Mouse (Mus musculus): ENCODE data around the gene Ly6g5b. TPM values are rescaled to one million over a fixed set of nuclear protein-coding genes. Genes with fewer than 3 reads are reported as not detected.

Ly6g5b gene
- total and polyA plus RNA-seq, 3 experiments: 0.10 to 0.82 TPM; not detected in 1

DNA sequence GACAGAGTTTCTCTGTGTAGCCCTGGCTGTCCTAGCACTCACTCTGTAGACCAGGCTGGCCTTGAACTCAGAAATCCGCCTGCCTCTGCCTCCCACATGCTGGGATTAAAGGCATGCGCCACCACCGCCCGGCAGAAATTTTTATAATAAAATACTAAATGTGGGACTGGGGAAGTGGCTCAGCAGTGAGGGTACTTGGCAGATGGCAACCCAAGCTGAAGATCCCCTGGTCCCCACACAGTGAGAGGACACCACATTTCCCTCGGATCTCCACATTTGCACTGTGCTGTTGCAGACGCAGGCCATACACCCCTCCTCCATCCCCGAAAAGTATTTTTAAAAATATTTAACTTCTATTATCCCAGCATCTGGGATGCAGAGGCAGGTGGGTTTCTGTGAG lies 18.3 kb upstream of the Ly6g5b start:
- H3K4me3 ChIP-seq (ENCODE audit: low read depth, low read length): no peak overlapping the region; the same call in 1 of the 2 replicates
- no peaks in the 10 kb centered on the region for H3K27me3 ChIP-seq (ENCODE audit: insufficient read depth, low read length)
- H3K4me1 ChIP-seq (ENCODE audit: insufficient read depth, low read depth, low read length): peaks cover 42% of the 10 kb centered on the region
- TF ChIP-seq TAL1 (conservative IDR thresholded peaks at IDR 0.05; ENCODE audit: low read depth, low read length) (no peak), CTCF (IDR thresholded peaks at IDR 0.05; ENCODE audit: low read depth, low read length) (no peak), GATA1 (IDR thresholded peaks at IDR 0.05; ENCODE audit: borderline replicate concordance, low read length) (no peak), POLR2AphosphoS5 (IDR thresholded peaks at IDR 0.05; ENCODE audit: insufficient replicate concordance, low read depth, low read length) (no peak), GATA2 (IDR thresholded peaks at IDR 0.05; ENCODE audit: borderline replicate concordance, low read depth, low read length) (no peak)
- H3K9me3 ChIP-seq (replicated peaks): no peaks in the 10 kb centered on the region
- H3K36me3 ChIP-seq (replicated peaks): peaks cover 55% of the 10 kb centered on the region
- DNase-seq (ENCODE audit: low spot score): no peak
- ATAC-seq (ENCODE audit: extremely low read depth, insufficient number of reproducible peaks, low FRiP score, poor library complexity, severe bottlenecking): no peak

DNA sequence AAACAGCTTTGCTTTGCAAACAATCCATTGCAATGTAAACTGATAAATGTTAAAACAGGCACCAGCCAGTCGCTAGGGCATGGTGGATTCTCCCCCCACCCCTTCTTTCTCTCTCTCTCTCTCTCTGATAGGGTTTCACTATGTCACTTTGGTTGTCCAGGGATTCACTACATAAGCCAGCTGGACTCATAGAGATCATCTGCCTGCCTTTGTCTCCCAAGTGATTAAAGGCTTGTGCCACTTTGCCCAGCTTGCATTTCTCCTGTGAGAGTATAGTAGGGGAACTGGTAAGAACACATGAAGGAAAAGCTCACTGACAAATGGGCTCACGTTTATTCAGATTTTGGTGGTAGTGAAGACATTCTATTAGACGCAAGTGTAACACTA lies 16.9 kb upstream of the Ly6g5b start:
- TF ChIP-seq TAL1 (conservative IDR thresholded peaks at IDR 0.05; ENCODE audit: low read depth, low read length) (no peak), GATA1 (IDR thresholded peaks at IDR 0.05; ENCODE audit: borderline replicate concordance, low read length) (no peak), POLR2AphosphoS5 (IDR thresholded peaks at IDR 0.05; ENCODE audit: insufficient replicate concordance, low read depth, low read length) (no peak), GATA2 (IDR thresholded peaks at IDR 0.05; ENCODE audit: borderline replicate concordance, low read depth, low read length) (no peak), CTCF (IDR thresholded peaks at IDR 0.05; ENCODE audit: low read depth, low read length) (no peak)
- H3K4me3 ChIP-seq (ENCODE audit: low read depth, low read length): no peak overlapping the region
- H3K4me1 ChIP-seq (ENCODE audit: insufficient read depth, low read depth, low read length): peaks cover 41% of the 10 kb centered on the region
- no peak for DNase-seq (ENCODE audit: low spot score)
- H3K27me3 ChIP-seq (ENCODE audit: insufficient read depth, low read length): no peaks in the 10 kb centered on the region
- ATAC-seq (ENCODE audit: extremely low read depth, insufficient number of reproducible peaks, low FRiP score, poor library complexity, severe bottlenecking): no peak
- no peaks in the 10 kb centered on the region for H3K9me3 ChIP-seq (replicated peaks)
- peaks cover 54% of the 10 kb centered on the region for H3K36me3 ChIP-seq (replicated peaks)

DNA sequence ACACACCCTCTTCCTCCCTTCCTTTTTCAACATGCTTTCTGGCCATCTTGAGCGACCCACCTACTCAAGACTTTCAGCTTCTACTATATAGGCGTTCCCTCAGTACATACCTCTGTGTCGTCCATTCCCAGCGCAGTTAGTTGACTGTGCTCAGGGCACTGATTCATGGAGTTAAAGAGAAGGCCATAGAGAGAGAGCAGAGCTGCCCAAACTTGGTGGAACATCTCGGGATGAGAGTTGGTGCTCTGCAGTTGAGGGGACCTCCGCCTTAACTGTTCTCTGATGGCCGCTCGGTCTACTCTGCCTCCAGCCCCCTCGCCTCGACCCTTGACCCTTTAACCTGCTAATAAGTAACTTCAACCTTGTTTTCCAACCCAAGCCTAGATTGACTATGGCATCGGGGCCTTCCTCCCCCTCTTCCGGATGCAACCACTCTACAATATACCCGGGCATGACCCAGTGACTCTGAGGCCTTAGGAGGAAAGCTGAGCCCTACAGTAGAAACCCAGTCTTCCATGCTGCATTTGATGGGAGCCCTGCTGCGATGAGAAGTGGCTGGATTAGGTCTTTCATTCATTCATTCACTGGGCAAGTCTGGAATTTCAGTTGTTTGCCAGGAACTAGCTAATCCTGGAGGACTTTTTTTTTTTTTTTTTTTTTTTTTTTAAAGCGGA lies 16.4 kb upstream of the Ly6g5b start, which contains the start of gene Apom:
Apom (minus strand) TSS at position 551 of the 674 bp plus-strand sequence.
- DNase-seq (ENCODE audit: low spot score) (no peak), ATAC-seq (ENCODE audit: extremely low read depth, insufficient number of reproducible peaks, low FRiP score, poor library complexity, severe bottlenecking) (no peak)

DNA sequence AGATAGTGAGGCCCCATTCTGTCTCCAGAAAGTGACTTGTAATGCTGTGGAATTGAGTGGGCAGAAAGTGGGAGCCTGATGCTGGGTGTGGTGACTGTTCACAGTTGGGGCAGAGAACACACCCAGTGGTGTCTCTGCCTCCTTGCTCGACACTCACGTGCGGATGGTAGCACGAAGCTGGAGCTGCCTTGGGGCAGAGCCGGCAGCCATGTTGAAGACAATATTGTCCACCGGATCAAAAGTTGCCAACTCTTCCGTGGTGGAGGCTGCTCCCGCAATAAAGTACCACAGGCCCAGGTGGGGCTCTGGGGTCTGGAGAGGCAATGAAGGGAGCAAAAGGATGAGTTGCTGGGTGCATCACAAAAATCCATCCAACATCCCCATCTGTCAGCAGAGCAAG lies 15.8 kb upstream of the Ly6g5b start:
- Histone ChIP-seq H3K9me3 (replicated peaks) (no peaks in the 10 kb centered on the region), H3K4me1 (ENCODE audit: insufficient read depth, low read depth, low read length) (peaks cover 40% of the 10 kb centered on the region), H3K27me3 (ENCODE audit: insufficient read depth, low read length) (no peaks in the 10 kb centered on the region), H3K36me3 (replicated peaks) (peaks cover 52% of the 10 kb centered on the region), H3K4me3 (ENCODE audit: low read depth, low read length) (no peak overlapping the region)
- TF ChIP-seq GATA1 (IDR thresholded peaks at IDR 0.05; ENCODE audit: borderline replicate concordance, low read length) (no peak), TAL1 (conservative IDR thresholded peaks at IDR 0.05; ENCODE audit: low read depth, low read length) (no peak), CTCF (IDR thresholded peaks at IDR 0.05; ENCODE audit: low read depth, low read length) (no peak), GATA2 (IDR thresholded peaks at IDR 0.05; ENCODE audit: borderline replicate concordance, low read depth, low read length) (no peak), POLR2AphosphoS5 (IDR thresholded peaks at IDR 0.05; ENCODE audit: insufficient replicate concordance, low read depth, low read length) (no peak)
- ATAC-seq (ENCODE audit: extremely low read depth, insufficient number of reproducible peaks, low FRiP score, poor library complexity, severe bottlenecking) (no peak), DNase-seq (ENCODE audit: low spot score) (no peak)

More for the DNA sequence above, 16.4 kb upstream of the Ly6g5b start, which contains the start of gene Apom:
- H3K27me3 ChIP-seq (ENCODE audit: insufficient read depth, low read length): no peaks in the 10 kb centered on the region
- no peaks in the 10 kb centered on the region for H3K9me3 ChIP-seq (replicated peaks)
- H3K4me1 ChIP-seq (ENCODE audit: insufficient read depth, low read depth, low read length): peaks cover 42% of the 10 kb centered on the region
- peaks cover 53% of the 10 kb centered on the region for H3K36me3 ChIP-seq (replicated peaks)
- no peak within 1 kb of the TSS for H3K4me3 ChIP-seq (ENCODE audit: low read depth, low read length)
- TF ChIP-seq POLR2AphosphoS5 (IDR thresholded peaks at IDR 0.05; ENCODE audit: insufficient replicate concordance, low read depth, low read length) (no peak), GATA2 (IDR thresholded peaks at IDR 0.05; ENCODE audit: borderline replicate concordance, low read depth, low read length) (no peak), CTCF (IDR thresholded peaks at IDR 0.05; ENCODE audit: low read depth, low read length) (no peak), GATA1 (IDR thresholded peaks at IDR 0.05; ENCODE audit: borderline replicate concordance, low read length) (no peak)

DNA sequence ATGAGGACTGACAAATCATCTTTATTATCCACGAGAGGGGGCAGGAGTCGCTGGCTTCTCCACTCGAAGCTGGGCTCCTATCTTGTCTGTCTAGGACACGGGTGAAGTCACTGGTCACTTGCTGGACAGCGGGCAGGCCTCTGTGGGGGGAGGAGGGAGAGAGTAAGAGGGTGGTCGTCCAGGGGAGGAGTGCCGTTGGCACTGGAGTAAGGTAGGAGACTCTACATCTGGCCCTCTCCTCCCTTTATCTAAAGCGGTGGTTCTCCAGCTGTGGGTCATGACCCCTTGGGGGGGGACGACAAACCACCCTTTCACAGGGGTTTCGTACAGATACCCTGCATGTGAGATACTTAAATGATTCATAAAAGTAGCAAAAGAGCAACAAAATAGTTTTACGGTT lies 13.8 kb upstream of the Ly6g5b start:
- no peak overlapping the region; the same call in 1 of the 2 replicates for H3K4me3 ChIP-seq (ENCODE audit: low read depth, low read length)
- TF ChIP-seq CTCF (IDR thresholded peaks at IDR 0.05; ENCODE audit: low read depth, low read length): no peak
- H3K4me1 ChIP-seq (ENCODE audit: insufficient read depth, low read depth, low read length): peaks cover 56% of the 10 kb centered on the region
- DNase-seq (ENCODE audit: low spot score): no peak
- H3K9me3 ChIP-seq (replicated peaks): no peaks in the 10 kb centered on the region
- H3K27me3 ChIP-seq (ENCODE audit: insufficient read depth, low read length): no peaks in the 10 kb centered on the region
- no peak for ATAC-seq (ENCODE audit: extremely low read depth, insufficient number of reproducible peaks, low FRiP score, poor library complexity, severe bottlenecking)
- peaks cover 66% of the 10 kb centered on the region for H3K36me3 ChIP-seq (replicated peaks)

DNA sequence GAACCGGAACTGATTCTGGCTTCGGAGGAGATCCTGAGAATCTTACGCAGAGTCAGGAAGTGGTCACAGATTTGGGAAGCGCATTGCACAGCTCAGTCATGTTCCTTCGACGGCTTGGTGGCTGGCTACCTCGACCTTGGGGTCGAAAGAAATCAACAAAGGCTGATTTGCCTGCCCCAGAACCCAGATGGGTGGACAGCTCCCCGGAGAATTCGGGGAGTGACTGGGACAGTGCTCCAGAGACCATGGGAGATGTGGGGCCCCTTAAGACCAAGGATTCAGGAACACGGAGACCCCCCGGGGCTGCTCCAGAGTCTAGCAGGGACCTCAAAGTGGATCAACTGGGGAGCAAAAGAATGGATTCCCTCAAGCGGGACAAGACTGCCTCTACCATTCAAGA lies 11.8 kb upstream of the Ly6g5b start:
- peaks cover 68% of the 10 kb centered on the region for H3K4me1 ChIP-seq (ENCODE audit: insufficient read depth, low read depth, low read length)

More for the DNA sequence above, 11.8 kb upstream of the Ly6g5b start:
- no peaks in the 10 kb centered on the region for H3K27me3 ChIP-seq (ENCODE audit: insufficient read depth, low read length)
- peak overlapping the region; percentile 78 for H3K4me3 ChIP-seq (ENCODE audit: low read depth, low read length)
- TF ChIP-seq TAL1 (conservative IDR thresholded peaks at IDR 0.05; ENCODE audit: low read depth, low read length): no peak
- TF ChIP-seq GATA1 (IDR thresholded peaks at IDR 0.05; ENCODE audit: borderline replicate concordance, low read length): no peak
- no peak for TF ChIP-seq GATA2 (IDR thresholded peaks at IDR 0.05; ENCODE audit: borderline replicate concordance, low read depth, low read length)
- TF ChIP-seq POLR2AphosphoS5 (IDR thresholded peaks at IDR 0.05; ENCODE audit: insufficient replicate concordance, low read depth, low read length): no peak
- TF ChIP-seq CTCF (IDR thresholded peaks at IDR 0.05; ENCODE audit: low read depth, low read length): no peak
- H3K36me3 ChIP-seq (replicated peaks): peaks cover 75% of the 10 kb centered on the region
- DNase-seq (ENCODE audit: low spot score) (no peak), ATAC-seq (ENCODE audit: extremely low read depth, insufficient number of reproducible peaks, low FRiP score, poor library complexity, severe bottlenecking) (no peak)
- no peaks in the 10 kb centered on the region for H3K9me3 ChIP-seq (replicated peaks)

Measured in G1E (cell line).